In the genomic region with DNA sequence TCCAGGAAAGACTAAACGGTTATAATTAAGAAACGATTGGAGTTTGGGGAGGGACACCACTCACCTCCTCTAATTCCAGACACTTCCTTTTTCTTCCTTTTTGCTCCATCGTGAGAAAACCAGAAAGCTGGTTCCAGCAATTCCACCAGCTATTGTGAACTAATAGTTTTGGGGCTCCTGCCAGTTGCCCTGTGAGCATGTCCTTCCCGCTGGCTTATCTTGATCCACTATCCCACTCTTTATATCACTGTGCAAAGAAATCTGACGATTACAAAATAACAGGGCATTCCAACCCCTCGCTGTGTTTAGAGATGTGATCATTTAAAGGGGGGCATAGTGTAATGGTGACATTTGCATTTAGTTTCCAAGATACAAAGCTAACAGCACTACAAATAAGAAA, we compare ENCODE assay signal across 23 mouse cellular contexts.
DNase-seq lines count a peak whose midpoint lies in the region; ATAC-seq and TF ChIP-seq lines count a peak whose summit lies in the region.
"Had no signal": no experiment of that assay in that cellular context is flagged by ENCODE, and none has a peak within 500 bp of the region (broad histone marks: within the 10 kb centered on the region; RNA-seq: fewer than 3 reads in every experiment).

No protein-coding gene starts in this region.

- no peak overlapping the region for H3K9ac ChIP-seq in embryonic facial prominence, embryonic 12.5 days
- H3K9ac ChIP-seq in lung, embryonic 14.5 days = no peak overlapping the region
- H3K9ac ChIP-seq in lung, postnatal 0 days (replicated peaks; ENCODE audit: low read depth) = no peak overlapping the region
- H3K9ac ChIP-seq: forebrain, embryonic 12.5 days; forebrain, embryonic 15.5 days; heart, embryonic 12.5 days; hindbrain, embryonic 14.5 days had no signal

- H3K27ac ChIP-seq in embryonic facial prominence, embryonic 12.5 days = peak overlapping the region; percentile 57; the same call in 1 of the 2 replicates
- no peak overlapping the region for H3K27ac ChIP-seq in embryonic facial prominence, embryonic 10.5 days (replicated peaks)
- H3K27ac ChIP-seq in lung, embryonic 14.5 days (ENCODE audit: low read depth) = peak overlapping the region; percentile 25
- no peak overlapping the region for H3K27ac ChIP-seq in lung, postnatal 0 days (ENCODE audit: low read length)
- H3K27ac ChIP-seq: forebrain, embryonic 12.5 days; forebrain, embryonic 15.5 days; hindbrain, embryonic 14.5 days; hindbrain, postnatal 0 days had no signal

- no peaks in the 10 kb centered on the region for H3K27me3 ChIP-seq in embryonic facial prominence, embryonic 12.5 days
- H3K27me3 ChIP-seq in embryonic facial prominence, embryonic 10.5 days (replicated peaks; ENCODE audit: low read depth, poor library complexity, severe bottlenecking) = no peaks in the 10 kb centered on the region
- no peaks in the 10 kb centered on the region for H3K27me3 ChIP-seq in lung, embryonic 14.5 days (ENCODE audit: insufficient read depth, low read length)
- H3K27me3 ChIP-seq in lung, postnatal 0 days (replicated peaks; ENCODE audit: insufficient read depth, low read length) = no peaks in the 10 kb centered on the region
- H3K27me3 ChIP-seq: forebrain, embryonic 12.5 days; forebrain, embryonic 15.5 days; heart, embryonic 12.5 days had no signal

- no peaks in the 10 kb centered on the region for H3K36me3 ChIP-seq in embryonic facial prominence, embryonic 12.5 days
- H3K36me3 ChIP-seq in embryonic facial prominence, embryonic 10.5 days (replicated peaks) = no peaks in the 10 kb centered on the region
- H3K36me3 ChIP-seq in lung, embryonic 14.5 days (ENCODE audit: insufficient read depth) = no peaks in the 10 kb centered on the region
- no peaks in the 10 kb centered on the region for H3K36me3 ChIP-seq in lung, postnatal 0 days (ENCODE audit: insufficient read depth, low read length)
- H3K36me3 ChIP-seq: forebrain, embryonic 12.5 days; forebrain, embryonic 15.5 days; heart, embryonic 12.5 days had no signal

- no peak for DNase-seq in embryonic facial prominence, embryonic 10.5 days (ENCODE audit: low spot score)
- DNase-seq in lung, embryonic 14.5 days = peak; percentile 63
- no peak for DNase-seq in lung, postnatal 14 days
- peak; percentile 32 for DNase-seq in lung, postnatal 0 days (ENCODE audit: low spot score)
- DNase-seq in lung, postnatal 10 days = no peak
- DNase-seq: adrenal gland, adult 8-10 months; adrenal gland, postnatal 25 days; cerebellum, adult 11-12 months; cerebellum, adult 8-10 months; cerebellum, postnatal 10 days; cerebellum, postnatal 36 days; gastrocnemius, postnatal 25 days; heart, adult 18-20 months; heart, postnatal 4 days had no signal

- no peaks in the 10 kb centered on the region for H3K9me3 ChIP-seq in embryonic facial prominence, embryonic 12.5 days
- H3K9me3 ChIP-seq in embryonic facial prominence, embryonic 10.5 days = no peaks in the 10 kb centered on the region
- no peaks in the 10 kb centered on the region for H3K9me3 ChIP-seq in lung, embryonic 14.5 days (ENCODE audit: low read depth, low read length)
- H3K9me3 ChIP-seq in lung, postnatal 0 days (ENCODE audit: low read length) = no peaks in the 10 kb centered on the region
- H3K9me3 ChIP-seq: forebrain, embryonic 12.5 days; forebrain, embryonic 15.5 days; heart, embryonic 12.5 days had no signal

- no peak overlapping the region for H3K4me3 ChIP-seq in embryonic facial prominence, embryonic 12.5 days
- H3K4me3 ChIP-seq in embryonic facial prominence, embryonic 10.5 days = no peak overlapping the region
- no peak overlapping the region for H3K4me3 ChIP-seq in lung, embryonic 14.5 days (ENCODE audit: low read depth, low read length)
- no peak overlapping the region for H3K4me3 ChIP-seq in lung, postnatal 0 days (ENCODE audit: low read depth, low read length)
- H3K4me3 ChIP-seq: erythroblast, embryonic 14.5 days; forebrain, embryonic 12.5 days; forebrain, embryonic 15.5 days; heart, embryonic 12.5 days had no signal

- no peak overlapping the region for H3K4me2 ChIP-seq in embryonic facial prominence, embryonic 12.5 days (replicated peaks)
- peak overlapping the region; percentile 10; the same call in 1 of the 2 replicates for H3K4me2 ChIP-seq in lung, embryonic 14.5 days
- H3K4me2 ChIP-seq in lung, postnatal 0 days (replicated peaks; ENCODE audit: low read depth, low read length) = 0 out of 2 replicates have a peak overlapping the region, but pooled peaks have one; percentile 19
- H3K4me2 ChIP-seq: forebrain, embryonic 12.5 days; forebrain, embryonic 15.5 days; heart, embryonic 12.5 days; hindbrain, embryonic 14.5 days had no signal

- no peak for TF ChIP-seq EP300 in lung, postnatal 0 days (IDR thresholded peaks at IDR 0.05)

- no peak for ATAC-seq in embryonic facial prominence, embryonic 12.5 days (ENCODE audit: insufficient number of reproducible peaks, insufficient read depth, low FRiP score, low TSS enrichment)
- ATAC-seq in lung, embryonic 14.5 days (ENCODE audit: insufficient read depth) = peak; percentile 59; the same call in 1 of the 2 replicates
- peak; percentile 41; the same call in 1 of the 2 replicates for ATAC-seq in lung, postnatal 0 days
- ATAC-seq: activated CD4-positive, CD25-positive, alpha-beta regulatory T cell, adult 4 months; forebrain, embryonic 15.5 days; hindbrain, postnatal 0 days; inflammation-experienced regulatory T-cells, adult 6 months had no signal

- TF ChIP-seq CTCF in lung, embryonic 14.5 days (IDR thresholded peaks at IDR 0.05; ENCODE audit: low read depth) = no peak
- TF ChIP-seq CTCF in lung, postnatal 0 days (IDR thresholded peaks at IDR 0.05) = no peak

- no peaks in the 10 kb centered on the region for H3K4me1 ChIP-seq in embryonic facial prominence, embryonic 12.5 days
- H3K4me1 ChIP-seq in embryonic facial prominence, embryonic 10.5 days = 0 out of 2 replicates have a peak, but pooled peaks cover 3% of the 10 kb centered on the region
- H3K4me1 ChIP-seq in lung, embryonic 14.5 days (ENCODE audit: insufficient read depth) = peaks cover 5% of the 10 kb centered on the region; the same call in 1 of the 2 replicates
- H3K4me1 ChIP-seq in lung, postnatal 0 days (ENCODE audit: insufficient read depth, low read depth, low read length) = peaks cover 6% of the 10 kb centered on the region; the same call in 1 of the 2 replicates
- H3K4me1 ChIP-seq: forebrain, embryonic 12.5 days; forebrain, embryonic 15.5 days had no signal

- WGBS in embryonic facial prominence, embryonic 12.5 days = 62% methylated on average over 6 of the region's 6 CpGs
- 78% methylated on average over 6 of the region's 6 CpGs for whole genome bisulfite sequencing in embryonic facial prominence, embryonic 10.5 days
- 35% methylated on average over 6 of the region's 6 CpGs for WGBS in lung, embryonic 14.5 days
- 32% methylated on average over 6 of the region's 6 CpGs for WGBS in lung, postnatal 0 days

Comparison
In these comparisons a context has a peak if more than half of its experiments do, and no peak if none do; other contexts are left out.
1. H3K27ac ChIP-seq: peak in embryonic facial prominence, embryonic 12.5 days (single experiment) and lung, embryonic 14.5 days (single experiment); none in embryonic facial prominence, embryonic 10.5 days (single experiment) and lung, postnatal 0 days (single experiment).
2. DNase-seq: peak in lung, embryonic 14.5 days (single experiment) and lung, postnatal 0 days (single experiment); none in embryonic facial prominence, embryonic 10.5 days (single experiment), lung, postnatal 14 days (single experiment) and lung, postnatal 10 days (single experiment).